Mouse (Mus musculus): Measurements from ENCODE around the gene Gtf2a1l. TPM values are rescaled to one million over a fixed set of nuclear protein-coding genes. Genes with fewer than 3 reads are reported as not detected.

Gene Gtf2a1l
- not detected for polyA plus RNA-seq (2017; shearing (Covaris generic))

GRCm38 (mm10) chr17:88668452-88668851 is at the start of gene Gtf2a1l:
TSS of gene Gtf2a1l (plus strand) at chr17:88668660.

Other genes with a start within 250 kb of the Gtf2a1l start
- gene Foxn2, start 227.9 kb upstream of the Gtf2a1l start, polyA plus RNA-seq (2017; shearing (Covaris generic)): 28.6 TPM
- 30.8 TPM for gene Ppp1r21, start 138.5 kb upstream of the Gtf2a1l start, polyA plus RNA-seq (2017; shearing (Covaris generic))
- gene Ston1, start 71.0 kb upstream of the Gtf2a1l start, polyA plus RNA-seq (2017; shearing (Covaris generic)): 3.4 TPM
- not detected for gene Lhcgr, start 123.3 kb downstream of the Gtf2a1l start, polyA plus RNA-seq (2017; shearing (Covaris generic))

Measured in activated CD4-positive, CD25-positive, alpha-beta regulatory T cell, adult 9 weeks (primary cell).